Mouse (Mus musculus) brain, embryonic 18.5 days (tissue): ENCODE measurements at regions not wholly inside any gene's neighbourhood (a gene's known extent, or its start where the extent isn't known, plus 50 kb on each side); places are given as distances from the start of the nearest gene placed in this dataset.

Experiments
- DNase-seq: peaks from one replicate; pipeline ENCODE4 v3.0.0-alpha.2; 2012; ENCODE audit warnings: low read depth, low spot score

GRCm38 (mm10) chrX:110666853-110667504 lies 147.1 kb upstream of the Pou3f4 start:
- peak; percentile 2 for DNase-seq

GRCm38 (mm10) chrX:110673192-110673591 lies 140.9 kb upstream of the Pou3f4 start:
- DNase-seq: no peak

GRCm38 (mm10) chrX:110678578-110678977 lies 135.5 kb upstream of the Pou3f4 start:
- DNase-seq: no peak

- DNase-seq: no peak
Measured at GRCm38 (mm10) chrX:110680561-110680960, 133.5 kb upstream of the Pou3f4 start.

GRCm38 (mm10) chrX:110700442-110700841 lies 113.6 kb upstream of the Pou3f4 start:
- no peak for DNase-seq

- DNase-seq: no peak
Measured at GRCm38 (mm10) chrX:110714137-110714536, 99.9 kb upstream of the Pou3f4 start.

GRCm38 (mm10) chrX:110764080-110764479 lies 50.0 kb upstream of the Pou3f4 start:
- DNase-seq: no peak
